Mouse (Mus musculus): ENCODE data around the gene Padi6.

The Padi6 gene

GRCm38 (mm10) chr4:140742543-140742942 lies at the start of gene Padi6:
TSS of gene Padi6 (minus strand) at chr4:140742643.
- no peak for DNase-seq (ENCODE audit: low read depth, low spot score)

GRCm38 (mm10) chr4:140791071-140791470 lies 48.6 kb upstream of the Padi6 start:
- no peak for DNase-seq (ENCODE audit: low read depth, low spot score)

GRCm38 (mm10) chr4:140789983-140790382 lies 47.5 kb upstream of the Padi6 start:
- no peak for DNase-seq (ENCODE audit: low read depth, low spot score)

- peak; percentile 79 for DNase-seq (ENCODE audit: low read depth, low spot score)
Observed at GRCm38 (mm10) chr4:140788983-140789382, 46.5 kb upstream of the Padi6 start.

- DNase-seq (ENCODE audit: low read depth, low spot score), result no peak
Observed at GRCm38 (mm10) chr4:140788264-140788663, 45.8 kb upstream of the Padi6 start.

GRCm38 (mm10) chr4:140787414-140787813 lies 45.0 kb upstream of the Padi6 start:
- DNase-seq (ENCODE audit: low read depth, low spot score), result no peak

- no peak for DNase-seq (ENCODE audit: low read depth, low spot score)
Observed at GRCm38 (mm10) chr4:140785217-140785616, 42.8 kb upstream of the Padi6 start.

- no peak for DNase-seq (ENCODE audit: low read depth, low spot score)
Observed at GRCm38 (mm10) chr4:140784292-140784945, 42.0 kb upstream of the Padi6 start.

- DNase-seq (ENCODE audit: low read depth, low spot score), result no peak
Observed at GRCm38 (mm10) chr4:140782821-140783220, 40.4 kb upstream of the Padi6 start.

- no peak for DNase-seq (ENCODE audit: low read depth, low spot score)
Observed at GRCm38 (mm10) chr4:140780507-140780906, 38.1 kb upstream of the Padi6 start.

- no peak for DNase-seq (ENCODE audit: low read depth, low spot score)
Observed at GRCm38 (mm10) chr4:140779803-140780397, 37.5 kb upstream of the Padi6 start.

GRCm38 (mm10) chr4:140776623-140777022 lies 34.2 kb upstream of the Padi6 start:
- DNase-seq (ENCODE audit: low read depth, low spot score), result no peak

GRCm38 (mm10) chr4:140775876-140776275 lies 33.4 kb upstream of the Padi6 start:
- no peak for DNase-seq (ENCODE audit: low read depth, low spot score)

GRCm38 (mm10) chr4:140774893-140775292 lies 32.5 kb upstream of the Padi6 start:
- no peak for DNase-seq (ENCODE audit: low read depth, low spot score)

GRCm38 (mm10) chr4:140774025-140774800 lies 31.8 kb upstream of the Padi6 start, which contains the start of gene Padi4:
TSS of gene Padi4 (minus strand) at chr4:140774236.
- DNase-seq (ENCODE audit: low read depth, low spot score), result no peak

GRCm38 (mm10) chr4:140771091-140771490 lies 28.6 kb upstream of the Padi6 start:
- DNase-seq (ENCODE audit: low read depth, low spot score), result peak; percentile 53

- DNase-seq (ENCODE audit: low read depth, low spot score), result peak; percentile 60
Observed at GRCm38 (mm10) chr4:140770433-140770832, 28.0 kb upstream of the Padi6 start.

- DNase-seq (ENCODE audit: low read depth, low spot score), result no peak
Observed at GRCm38 (mm10) chr4:140768973-140769372, 26.5 kb upstream of the Padi6 start.

- no peak for DNase-seq (ENCODE audit: low read depth, low spot score)
Observed at GRCm38 (mm10) chr4:140765936-140766335, 23.5 kb upstream of the Padi6 start.

GRCm38 (mm10) chr4:140763158-140763557 lies 20.7 kb upstream of the Padi6 start:
- peak; percentile 50 for DNase-seq (ENCODE audit: low read depth, low spot score)

- DNase-seq (ENCODE audit: low read depth, low spot score), result no peak
Observed at GRCm38 (mm10) chr4:140761601-140762000, 19.2 kb upstream of the Padi6 start.

GRCm38 (mm10) chr4:140755811-140756210 lies 13.4 kb upstream of the Padi6 start:
- no peak for DNase-seq (ENCODE audit: low read depth, low spot score)

GRCm38 (mm10) chr4:140753366-140753765 lies 10.9 kb upstream of the Padi6 start:
- DNase-seq (ENCODE audit: low read depth, low spot score), result no peak

Data from 3T3-L1 (cell line).